Mouse (Mus musculus) heart, postnatal 0 days (tissue): ENCODE data around the gene Ppp1r15a.

ENCODE experiments used
- CTCF ChIP-seq: IDR thresholded peaks from 2 replicates; pipeline ENCODE4 v1.5.1; 2016; ENCODE audit warnings: antibody characterized with exemption, control low read depth, low read depth
- EP300 ChIP-seq: IDR thresholded peaks from 2 replicates; pipeline ENCODE4 v1.6.1; 2016; ENCODE audit warnings: antibody characterized with exemption, low read depth

- TF ChIP-seq EP300, result no peak
- TF ChIP-seq CTCF, result no peak
Measured at GRCm38 (mm10) chr7:45486761-45487415, 39.2 kb downstream of the Ppp1r15a start, which contains the start of gene Gm45808.
